Mouse (Mus musculus) CH12.LX (cell line): Measurements from ENCODE around the gene 4930442H23Rik. TPM values are rescaled to one million over a fixed set of nuclear protein-coding genes. Genes with fewer than 3 reads are reported as not detected.

Experiments
- DNase-seq: peaks from one replicate; pipeline ENCODE4 v3.0.0-alpha.2; 2013; ENCODE audit errors: extremely low read depth
- H3K27ac ChIP-seq: 2 replicates; pipeline ENCODE4 v1.5.1; 2012; ENCODE audit warnings: low read depth, mild to moderate bottlenecking, control low read depth, moderate library complexity; ENCODE audit not compliant: insufficient read depth
- H3K27me3 ChIP-seq: replicated peaks from 2 replicates; pipeline ENCODE3; 2012; ENCODE audit warnings: inconsistent platforms
- H3K36me3 ChIP-seq, 2 experiments: replicated peaks in 1 of 2; 2 replicates each; pipeline versions ENCODE3 to v1.6.1; 2012; ENCODE audit warnings: inconsistent platforms in 1 of 2, low read length in 1 of 2, mild to moderate bottlenecking in 1 of 2, mixed read lengths in 1 of 2, moderate library complexity in 1 of 2; ENCODE audit not compliant: control insufficient read depth in 1 of 2, insufficient read depth in 1 of 2
- H3K4me1 ChIP-seq, 2 experiments: 2 replicates each; pipeline ENCODE4 v1.6.1; 2012; ENCODE audit warnings: inconsistent platforms in 1 of 2, moderate library complexity in 1 of 2; ENCODE audit not compliant: insufficient read depth in 2 of 2, control insufficient read depth in 1 of 2
- H3K4me2 ChIP-seq: 2 replicates; pipeline ENCODE4 v1.6.1; 2012; ENCODE audit warnings: low read depth, mild to moderate bottlenecking, control low read depth; ENCODE audit not compliant: poor library complexity, insufficient read depth, severe bottlenecking
- H3K4me3 ChIP-seq, 3 experiments: fragments of 150-350 bp in 1 of 3; sonication (generic) in 1 of 3; replicated peaks in 1 of 3; 2 replicates each; pipeline versions ENCODE3 to v1.5.1; 2011 to 2012; ENCODE audit warnings: low read depth in 2 of 3, low read length in 2 of 3, mild to moderate bottlenecking in 2 of 3, moderate library complexity in 2 of 3, control low read depth in 1 of 3, improper control_type of control experiment in 1 of 3, inconsistent platforms in 1 of 3, mixed read lengths in 1 of 3; ENCODE audit not compliant: poor library complexity in 1 of 3
- H3K79me2 ChIP-seq: replicated peaks from 2 replicates; pipeline ENCODE4 v1.6.1; 2012; ENCODE audit warnings: mild to moderate bottlenecking, moderate library complexity; ENCODE audit not compliant: control insufficient read depth, poor library complexity, insufficient read depth, severe bottlenecking; ENCODE audit errors: extremely low read depth
- H3K9ac ChIP-seq: 2 replicates; pipeline ENCODE4 v1.6.1; 2012; ENCODE audit warnings: low read depth, mild to moderate bottlenecking, control low read depth, moderate library complexity; ENCODE audit not compliant: insufficient read depth
- H3K9me3 ChIP-seq: replicated peaks from 2 replicates; pipeline ENCODE3; 2012; ENCODE audit warnings: low read length, inconsistent platforms, mixed read lengths
- BHLHE40 ChIP-seq: IDR thresholded peaks from 2 replicates; pipeline ENCODE4 v1.6.1; 2011; ENCODE audit warnings: mild to moderate bottlenecking, low read depth, low read length, improper control_type of control experiment
- CHD1 ChIP-seq: IDR thresholded peaks from 2 replicates; pipeline ENCODE4 v1.6.1; 2012; ENCODE audit warnings: low read depth, low read length, improper control_type of control experiment, inconsistent platforms
- CHD2 ChIP-seq: IDR thresholded peaks from 2 replicates; pipeline ENCODE4 v1.6.1; 2011; ENCODE audit warnings: low read length, improper control_type of control experiment
- CTCF ChIP-seq, 2 experiments: IDR thresholded peaks in 1 of 2; conservative IDR thresholded peaks in 1 of 2; 2 replicates each; pipeline ENCODE4 v1.5.1; 2011 to 2012; ENCODE audit warnings: low read depth in 2 of 2, low read length in 2 of 2, improper control_type of control experiment in 1 of 2, inconsistent platforms in 1 of 2, mild to moderate bottlenecking in 1 of 2, moderate library complexity in 1 of 2
- E2F4 ChIP-seq: IDR thresholded peaks from 2 replicates; pipeline ENCODE4 v1.6.1; 2011; ENCODE audit warnings: low read depth, low read length, improper control_type of control experiment; ENCODE audit not compliant: insufficient replicate concordance
- ELF1 ChIP-seq: IDR thresholded peaks from 2 replicates; pipeline ENCODE4 v1.6.1; 2014; ENCODE audit warnings: low read depth, mild to moderate bottlenecking, inconsistent platforms, low read length, improper control_type of control experiment
- EP300 ChIP-seq: IDR thresholded peaks from 2 replicates; pipeline ENCODE4 v1.6.1; 2011; ENCODE audit warnings: low read length, improper control_type of control experiment
- ETS1 ChIP-seq: conservative IDR thresholded peaks from 2 replicates; pipeline ENCODE4 v1.6.1; 2012; ENCODE audit warnings: low read depth, mild to moderate bottlenecking, inconsistent platforms, low read length, improper control_type of control experiment, moderate library complexity
- GABPA ChIP-seq: IDR thresholded peaks from 2 replicates; pipeline ENCODE4 v1.6.1; 2012; ENCODE audit warnings: low read depth, low read length, improper control_type of control experiment, inconsistent platforms; ENCODE audit not compliant: insufficient replicate concordance
- HCFC1 ChIP-seq: IDR thresholded peaks from 2 replicates; pipeline ENCODE4 v1.6.1; 2012; ENCODE audit warnings: low read depth, mild to moderate bottlenecking, inconsistent platforms, low read length, improper control_type of control experiment
- JUND ChIP-seq: conservative IDR thresholded peaks from 2 replicates; pipeline ENCODE4 v1.6.1; 2011; ENCODE audit warnings: low read depth, low read length, improper control_type of control experiment
- MAFK ChIP-seq: IDR thresholded peaks from 2 replicates; pipeline ENCODE4 v1.6.1; 2011; ENCODE audit warnings: low read length, improper control_type of control experiment; ENCODE audit not compliant: insufficient replicate concordance
- MAX ChIP-seq: IDR thresholded peaks from 2 replicates; pipeline ENCODE4 v1.6.1; 2011; ENCODE audit warnings: low read length, improper control_type of control experiment
- MAZ ChIP-seq: IDR thresholded peaks from 2 replicates; pipeline ENCODE4 v1.6.1; 2012; ENCODE audit warnings: low read depth, mild to moderate bottlenecking, inconsistent platforms, low read length, improper control_type of control experiment, moderate library complexity
- MEF2A ChIP-seq: IDR thresholded peaks from 2 replicates; pipeline ENCODE4 v1.6.1; 2014; ENCODE audit warnings: low read depth, mild to moderate bottlenecking, inconsistent platforms, low read length, improper control_type of control experiment, borderline replicate concordance
- MXI1 ChIP-seq: IDR thresholded peaks from 2 replicates; pipeline ENCODE4 v1.6.1; 2011; ENCODE audit warnings: mild to moderate bottlenecking, low read depth, low read length, improper control_type of control experiment
- MYC ChIP-seq: IDR thresholded peaks from 2 replicates; pipeline ENCODE4 v1.6.1; 2011; ENCODE audit warnings: low read depth, mild to moderate bottlenecking, improper control_type of control experiment, low read length
- NRF1 ChIP-seq: IDR thresholded peaks from 2 replicates; pipeline ENCODE4 v1.6.1; 2014; ENCODE audit warnings: low read depth, mild to moderate bottlenecking, inconsistent platforms, low read length, improper control_type of control experiment, moderate library complexity
- POLR2A ChIP-seq: IDR thresholded peaks from 2 replicates; pipeline ENCODE4 v1.6.1; 2011; ENCODE audit warnings: low read depth, mild to moderate bottlenecking, improper control_type of control experiment, low read length
- POLR2AphosphoS2 ChIP-seq: IDR thresholded peaks from 2 replicates; pipeline ENCODE4 v1.6.1; 2011; ENCODE audit warnings: low read depth, low read length, improper control_type of control experiment
- RAD21 ChIP-seq: IDR thresholded peaks from 2 replicates; pipeline ENCODE4 v1.6.1; 2011; ENCODE audit warnings: low read depth, mild to moderate bottlenecking, low read length, improper control_type of control experiment, moderate library complexity
- RCOR1 ChIP-seq: conservative IDR thresholded peaks from 2 replicates; pipeline ENCODE4 v1.6.1; 2012; ENCODE audit warnings: low read depth, mild to moderate bottlenecking, inconsistent platforms, low read length, improper control_type of control experiment
- SIN3A ChIP-seq: IDR thresholded peaks from 2 replicates; pipeline ENCODE4 v1.6.1; 2012; ENCODE audit warnings: low read length, improper control_type of control experiment, inconsistent platforms
- SMC3 ChIP-seq: IDR thresholded peaks from 2 replicates; pipeline ENCODE4 v1.6.1; 2011; ENCODE audit warnings: low read depth, low read length, improper control_type of control experiment
- TBP ChIP-seq: conservative IDR thresholded peaks from 2 replicates; pipeline ENCODE4 v1.6.1; 2011; ENCODE audit warnings: low read depth, low read length, improper control_type of control experiment
- TCF12 ChIP-seq: IDR thresholded peaks from 2 replicates; pipeline ENCODE4 v1.6.1; 2014; ENCODE audit warnings: low read depth, mild to moderate bottlenecking, inconsistent platforms, low read length, improper control_type of control experiment
- USF1 ChIP-seq: IDR thresholded peaks from 2 replicates; pipeline ENCODE4 v1.6.1; 2014; ENCODE audit warnings: low read depth, mild to moderate bottlenecking, inconsistent platforms, low read length, improper control_type of control experiment
- ZC3H11A ChIP-seq: IDR thresholded peaks from 2 replicates; pipeline ENCODE4 v1.6.1; 2012; ENCODE audit warnings: low read depth, mild to moderate bottlenecking, inconsistent platforms, low read length, improper control_type of control experiment
- ZKSCAN1 ChIP-seq: IDR thresholded peaks from 2 replicates; pipeline ENCODE4 v1.6.1; 2012; ENCODE audit warnings: low read depth, inconsistent platforms, low read length, improper control_type of control experiment, borderline replicate concordance
- ZNF384 ChIP-seq: IDR thresholded peaks from 2 replicates; pipeline ENCODE4 v1.6.1; 2012; ENCODE audit warnings: low read depth, low read length, improper control_type of control experiment, inconsistent platforms
- dilution Hi-C: fragments of 300-500 bp; cut with MboI; formaldehyde crosslinking; loops from 2 replicates; pipeline ENCODE4 v1.14.3; 2020; ENCODE audit warnings: low sequenced_read_pairs; ENCODE audit not compliant: extremely low pct_unique_long_range_greater_than_20kb, extremely low pct_ligation_motif_present
- in situ Hi-C: fragments of 300-500 bp; cut with MboI; formaldehyde crosslinking; loops from 3 replicates; pipeline ENCODE4 v1.14.3; 2019; ENCODE audit warnings: low sequenced_read_pairs, low pct_ligation_motif_present, low pct_unique_long_range_greater_than_20kb, mixed read lengths
- polyA plus RNA-seq: library from polyadenylated mRNA; unstranded; fragments of >175 nt; gene quantifications from 2 replicates; pipeline ENCODE4 v1.2.1, GENCODE M21; 2012; ENCODE audit warnings: low read depth; ENCODE audit not compliant: insufficient read length
- total RNA-seq, 2 experiments: library from RNA; depleted of rRNA; stranded (reverse); fragments of 300-350 nt in 1 of 2; fragments of >200 nt in 1 of 2; gene quantifications; 2 replicates each; pipeline ENCODE4 v1.2.3; 2012 to 2014

Gene 4930442H23Rik
- total and polyA plus RNA-seq, 3 experiments: 0.27 TPM; not detected in 2

DNA sequence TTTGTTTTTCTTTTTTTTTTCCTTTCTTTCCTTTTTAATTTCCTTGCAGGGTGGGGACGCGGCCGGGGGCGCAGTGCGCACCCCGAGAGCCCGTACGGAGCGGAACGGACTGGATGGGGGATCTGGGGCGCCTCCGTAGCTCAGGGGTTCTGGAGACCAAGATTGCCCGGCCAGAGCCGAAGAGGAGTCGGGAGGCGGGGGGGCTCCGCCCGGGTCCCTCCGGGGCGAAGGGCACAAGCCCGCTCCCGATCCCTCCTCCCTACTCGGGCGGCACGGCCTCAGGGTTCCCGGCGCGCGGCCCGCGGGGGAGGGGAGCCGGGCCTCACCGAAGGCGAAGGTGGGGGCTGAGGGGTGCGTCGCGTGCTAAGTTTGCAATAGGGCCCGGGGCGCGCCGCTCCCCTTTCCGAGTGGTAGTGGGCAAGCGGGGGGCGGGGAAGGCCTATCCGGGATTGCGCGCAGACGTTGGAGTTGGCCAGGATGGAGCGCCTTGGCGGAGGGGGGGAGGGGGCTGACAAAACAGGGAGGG is 46.9 kb downstream of the 4930442H23Rik start:
- H3K9ac ChIP-seq: peak overlapping the region; percentile 100
- H3K9me3 ChIP-seq: no peaks in the 10 kb centered on the region
- TF ChIP-seq MAX: no peak
- peak; percentile 41; the same call in 1 of the 2 replicates for TF ChIP-seq POLR2A
- TF ChIP-seq MXI1: 0 out of 2 replicates have a peak, but pooled peaks have one; percentile 29
- peak; percentile 17; the same call in 1 of the 2 replicates for TF ChIP-seq CHD1
- TF ChIP-seq MYC: 0 out of 2 replicates have a peak, but pooled peaks have one; percentile 2
- TF ChIP-seq BHLHE40: peak; percentile 67
- no peak for TF ChIP-seq NRF1
- no peak for TF ChIP-seq MAZ
- TF ChIP-seq SIN3A: peak; percentile 67; the same call in 1 of the 2 replicates
- dilution Hi-C loops: no loop called here
- H3K4me1 ChIP-seq: peaks cover 16 to 46% of the 10 kb centered on the region in 2 experiments
- H3K4me3 ChIP-seq: peak overlapping the region; percentile 81 to 87 (median 81)
- no peaks in the 10 kb centered on the region for H3K27me3 ChIP-seq
- peaks cover 39% of the 10 kb centered on the region for H3K79me2 ChIP-seq
- H3K36me3 ChIP-seq: peaks cover 0 to 17% of the 10 kb centered on the region in 2 experiments
- peak; percentile 54 for DNase-seq
- in situ Hi-C loops: no loop called here
- H3K4me2 ChIP-seq: peak overlapping the region; percentile 26; the same call in 1 of the 2 replicates
- peak overlapping the region; percentile 79 for H3K27ac ChIP-seq

DNA sequence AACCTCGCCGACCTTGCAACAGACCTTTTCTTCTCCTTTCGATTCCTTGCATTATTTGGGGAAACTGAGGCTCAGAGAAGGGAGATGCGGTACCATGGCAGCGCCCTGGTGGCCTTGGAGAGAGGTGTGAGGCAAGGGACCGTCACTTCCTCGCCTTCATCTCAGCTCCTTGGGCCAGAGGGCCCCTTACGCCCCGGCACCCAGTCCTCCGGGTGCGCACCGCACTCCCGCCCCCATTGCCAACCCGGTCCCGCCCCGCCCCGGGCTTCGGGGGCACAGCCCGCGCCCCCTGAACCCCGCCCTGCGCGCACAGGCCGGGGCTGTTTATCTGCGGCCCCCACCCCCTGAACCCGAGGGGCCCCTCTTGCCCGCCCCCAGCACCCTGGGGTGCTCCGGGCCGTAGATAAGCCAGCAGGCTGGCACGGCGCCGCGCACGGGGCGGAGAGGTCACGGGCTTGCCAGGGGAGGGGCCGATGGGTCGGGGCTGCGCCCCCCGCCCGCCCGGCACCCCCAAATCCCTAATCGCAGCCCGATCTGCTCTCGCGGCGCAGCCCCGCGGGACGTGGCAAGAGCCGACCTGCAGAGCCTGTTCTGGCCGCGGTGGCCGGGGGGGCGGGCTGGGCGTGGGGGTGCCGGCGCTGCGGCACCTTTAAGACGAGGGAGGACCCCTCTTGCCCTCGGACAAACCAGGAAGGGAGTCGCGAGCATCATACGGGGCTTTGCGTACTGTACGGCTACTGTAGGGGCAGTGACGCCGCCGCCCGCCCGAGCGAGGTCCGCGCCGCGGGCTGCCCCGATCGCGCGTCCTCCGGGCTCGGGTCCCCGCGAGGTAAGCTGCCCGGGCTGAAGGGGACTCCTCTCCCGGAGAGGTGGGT is 47.6 kb downstream of the 4930442H23Rik start:
- DNase-seq: peak; percentile 59
- Histone ChIP-seq H3K4me3 (peak overlapping the region; percentile 81 to 87 (median 81)), H3K27me3 (no peaks in the 10 kb centered on the region), H3K79me2 (peaks cover 32% of the 10 kb centered on the region), H3K4me2 (peak overlapping the region; percentile 93), H3K27ac (peak overlapping the region; percentile 18; the same call in 1 of the 2 replicates), H3K9me3 (no peaks in the 10 kb centered on the region), H3K9ac (peak overlapping the region; percentile 100), H3K36me3 (peaks cover 0 to 11% of the 10 kb centered on the region in 2 experiments), H3K4me1 (peaks cover 12 to 40% of the 10 kb centered on the region in 2 experiments)
- dilution Hi-C loops (no loop called here), in situ Hi-C loops (no loop called here)
- TF ChIP-seq MAZ (no peak), MEF2A (no peak), ETS1 (no peak), ELF1 (peak; percentile 74), RAD21 (no peak), ZC3H11A (no peak), RCOR1 (no peak), BHLHE40 (no peak), POLR2AphosphoS2 (no peak), TCF12 (peak; percentile 11; the same call in 1 of the 2 replicates), MAFK (no peak), SMC3 (no peak), HCFC1 (peak; percentile 43), MYC (no peak), EP300 (no peak), ZNF384 (no peak; the same call in 1 of the 2 replicates), USF1 (no peak), GABPA (no peak), E2F4 (no peak), TBP (no peak), CTCF (conservative IDR thresholded peaks at IDR 0.05 in 1 of 2, IDR thresholded peaks at IDR 0.05 in 1 of 2; ENCODE audit: low read depth in 2 of 2, low read length in 2 of 2) (no peak), JUND (no peak), CHD2 (no peak), ZKSCAN1 (no peak)
